Mouse (Mus musculus) G1E (cell line): ENCODE measurements around the gene Gm4907.

ENCODE experiments used
- CTCF ChIP-seq: IDR thresholded peaks from 2 replicates; pipeline ENCODE4 v1.5.1; 2012; ENCODE audit warnings: low read depth, low read length, inconsistent platforms, mixed read lengths
- GATA1 ChIP-seq: IDR thresholded peaks from 2 replicates; pipeline ENCODE4 v1.6.1; 2012; ENCODE audit warnings: borderline replicate concordance, low read length, inconsistent platforms, mixed read lengths
- GATA2 ChIP-seq: IDR thresholded peaks from 2 replicates; pipeline ENCODE4 v1.6.1; 2012; ENCODE audit warnings: low read depth, low read length, inconsistent platforms, borderline replicate concordance
- TAL1 ChIP-seq: conservative IDR thresholded peaks from 2 replicates; pipeline ENCODE4 v1.6.1; 2012; ENCODE audit warnings: low read depth, low read length, inconsistent platforms, mixed read lengths

DNA sequence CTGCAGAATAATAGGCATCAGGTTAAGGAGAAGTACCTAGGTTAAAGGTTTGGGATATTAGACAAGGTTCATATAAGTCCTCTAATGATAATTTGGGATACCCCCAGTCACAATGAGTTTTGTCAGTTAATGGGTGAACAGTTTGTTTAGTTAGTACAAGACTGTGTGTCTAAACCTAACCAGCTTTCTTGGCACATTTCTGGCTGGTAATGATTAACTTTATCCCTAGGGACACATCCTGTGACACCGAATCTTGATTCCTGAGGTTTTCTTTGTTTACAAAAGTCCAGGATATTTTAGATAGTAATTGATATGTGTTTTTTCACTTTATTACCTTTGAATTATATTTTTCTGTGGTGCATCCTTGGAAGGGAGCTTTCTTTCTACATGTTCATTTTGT lies 41.4 kb upstream of the Gm4907 start:
- TF ChIP-seq GATA1 (no peak), CTCF (no peak), TAL1 (no peak), GATA2 (no peak)
